Mouse (Mus musculus): Measurements from ENCODE around the gene Xrn2.
"Not testable (repeated sequence)": the region's sequence is repeated elsewhere in the genome, so short reads cannot be mapped to it uniquely, and the experiment has no call there.

Xrn2 gene

GRCm38 (mm10) chr2:147012623-147013184 is at the start of gene Xrn2:
Gene Xrn2, plus strand, starts transcription at chr2:147012996.
- DNase-seq (ENCODE audit: low read depth, low spot score), result peak; percentile 96

- no peak for DNase-seq (ENCODE audit: low read depth, low spot score)
Observed at GRCm38 (mm10) chr2:146975024-146975423, 37.8 kb upstream of the Xrn2 start.

GRCm38 (mm10) chr2:146975453-146976028 is 37.3 kb upstream of the Xrn2 start:
- DNase-seq (ENCODE audit: low read depth, low spot score), result no peak

GRCm38 (mm10) chr2:146982786-146983185 is 30.0 kb upstream of the Xrn2 start:
- no peak for DNase-seq (ENCODE audit: low read depth, low spot score)

GRCm38 (mm10) chr2:146984831-146985230 is 28.0 kb upstream of the Xrn2 start:
- DNase-seq (ENCODE audit: low read depth, low spot score), result no peak

- no peak for DNase-seq (ENCODE audit: low read depth, low spot score)
Observed at GRCm38 (mm10) chr2:146985807-146986206, 27.0 kb upstream of the Xrn2 start.

- no peak for DNase-seq (ENCODE audit: low read depth, low spot score)
Observed at GRCm38 (mm10) chr2:146986429-146986828, 26.4 kb upstream of the Xrn2 start.

GRCm38 (mm10) chr2:147007265-147007664 is 5.5 kb upstream of the Xrn2 start:
- DNase-seq (ENCODE audit: low read depth, low spot score), result no peak

GRCm38 (mm10) chr2:147009084-147009483 is 3.7 kb upstream of the Xrn2 start:
- no peak for DNase-seq (ENCODE audit: low read depth, low spot score)

GRCm38 (mm10) chr2:147010141-147010540 is 2.7 kb upstream of the Xrn2 start:
- peak; percentile 72 for DNase-seq (ENCODE audit: low read depth, low spot score)

GRCm38 (mm10) chr2:147010952-147011351 is 1.8 kb upstream of the Xrn2 start:
- peak; percentile 56 for DNase-seq (ENCODE audit: low read depth, low spot score)

GRCm38 (mm10) chr2:147011474-147012140 is 1.2 kb upstream of the Xrn2 start:
- peak; percentile 94 for DNase-seq (ENCODE audit: low read depth, low spot score)

- DNase-seq (ENCODE audit: low read depth, low spot score), result no peak
Observed at GRCm38 (mm10) chr2:147012141-147012622, 614 bp upstream of the Xrn2 start.

GRCm38 (mm10) chr2:147013194-147013969 is 586 bp downstream of the Xrn2 start:
- peak; percentile 89 for DNase-seq (ENCODE audit: low read depth, low spot score)

GRCm38 (mm10) chr2:147014101-147014886 is 1.5 kb downstream of the Xrn2 start:
- DNase-seq (ENCODE audit: low read depth, low spot score), result peak; percentile 42

GRCm38 (mm10) chr2:147022041-147022440 is 9.2 kb downstream of the Xrn2 start:
- DNase-seq (ENCODE audit: low read depth, low spot score), result not testable (repeated sequence)

- no peak for DNase-seq (ENCODE audit: low read depth, low spot score)
Observed at GRCm38 (mm10) chr2:147023067-147023466, 10.3 kb downstream of the Xrn2 start.

GRCm38 (mm10) chr2:147023560-147023959 is 10.8 kb downstream of the Xrn2 start:
- no peak for DNase-seq (ENCODE audit: low read depth, low spot score)

- peak; percentile 90 for DNase-seq (ENCODE audit: low read depth, low spot score)
Observed at GRCm38 (mm10) chr2:147033065-147033464, 20.3 kb downstream of the Xrn2 start.

- DNase-seq (ENCODE audit: low read depth, low spot score), result no peak
Observed at GRCm38 (mm10) chr2:147035864-147036263, 23.1 kb downstream of the Xrn2 start.

GRCm38 (mm10) chr2:147047051-147047450 is 34.3 kb downstream of the Xrn2 start:
- no peak for DNase-seq (ENCODE audit: low read depth, low spot score)

Measured in R1 (cell line).